Mouse (Mus musculus) midbrain, postnatal 0 days (tissue): ENCODE measurements around the gene Cep95. TPM values are rescaled to one million over a fixed set of nuclear protein-coding genes. Genes with fewer than 3 reads are reported as not detected.
A peak's percentile ranks its signal among the peaks of the same experiment; 100 is the strongest.

ENCODE experiments used
- ATAC-seq: fragments of 200-750 bp; cut with Nextera tagmentation; 2 replicates; pipeline ENCODE4 v1.8.0; 2017; ENCODE audit warnings: moderate number of reproducible peaks, mild to moderate bottlenecking, moderate TSS enrichment, moderate library complexity; ENCODE audit not compliant: low FRiP score
- DNase-seq: peaks from one replicate; pipeline ENCODE4 v3.0.0-alpha.2; 2015; ENCODE audit warnings: low spot score
- H3K27ac ChIP-seq: fragments of 300-500 bp; sonication (generic); 2 replicates; pipeline ENCODE4 v1.5.1; 2014; ENCODE audit warnings: low read depth, mild to moderate bottlenecking, low read length, mixed read lengths
- H3K27me3 ChIP-seq: fragments of 300-500 bp; sonication (generic); 2 replicates; pipeline ENCODE4 v1.6.1; 2014; ENCODE audit warnings: low read length, control low read depth, mixed read lengths; ENCODE audit not compliant: insufficient read depth
- H3K36me3 ChIP-seq: fragments of 300-500 bp; sonication (generic); 2 replicates; pipeline ENCODE4 v1.6.1; 2014; ENCODE audit warnings: low read length, control low read depth, mixed read lengths; ENCODE audit not compliant: insufficient read depth
- H3K4me1 ChIP-seq: fragments of 300-500 bp; sonication (generic); 2 replicates; pipeline ENCODE4 v1.6.1; 2014; ENCODE audit warnings: mild to moderate bottlenecking, control low read depth, antibody characterized with exemption, low read length, mixed read lengths; ENCODE audit not compliant: insufficient read depth
- H3K4me2 ChIP-seq: fragments of 300-500 bp; sonication (generic); 2 replicates; pipeline ENCODE4 v1.6.1; 2014; ENCODE audit warnings: low read depth, mild to moderate bottlenecking, low read length, mixed read lengths; ENCODE audit not compliant: poor library complexity, severe bottlenecking
- H3K4me3 ChIP-seq: fragments of 300-500 bp; sonication (generic); 2 replicates; pipeline ENCODE4 v1.5.1; 2014; ENCODE audit warnings: low read depth, mild to moderate bottlenecking, low read length, moderate library complexity
- H3K9ac ChIP-seq: fragments of 300-500 bp; sonication (generic); replicated peaks from 2 replicates; pipeline ENCODE4 v1.6.1; 2014; ENCODE audit warnings: mild to moderate bottlenecking, low read length, moderate library complexity, mixed read lengths; ENCODE audit not compliant: poor library complexity, severe bottlenecking
- H3K9me3 ChIP-seq: fragments of 300-500 bp; sonication (generic); 2 replicates; pipeline ENCODE4 v1.6.1; 2016; ENCODE audit warnings: low read length, control low read depth
- CTCF ChIP-seq: IDR thresholded peaks from 2 replicates; pipeline ENCODE4 v1.5.1; 2016; ENCODE audit warnings: antibody characterized with exemption, mild to moderate bottlenecking
- WGBS: fragments of 180-500 bp; shearing (Covaris S2); extraction: QIAGEN DNeasy Blood & Tissue Kit; methylation state at CpG from one replicate; pipeline ENCODE4 v1.1.7; 2014; 5-methylcytosine and 5-hydroxymethylcytosine counted together
- microRNA-seq: library from miRNA; unstranded; fragments of <30 nt; microRNA quantifications from one replicate; pipeline ENCODE4, GENCODE M21; 2016; ENCODE audit warnings: borderline number of aligned reads
- polyA plus RNA-seq: library from polyadenylated mRNA; unstranded; fragments of >200 nt; fragmentation: Nextera tagmentation; extraction: Ambion mirVana; gene quantifications from 2 replicates; pipeline ENCODE4 v1.2.1, GENCODE M21; 2015
- total RNA-seq: library from RNA; depleted of rRNA; stranded (reverse); fragments of >200 nt; gene quantifications from 2 replicates; pipeline ENCODE4 v1.2.3, GENCODE M21; 2014; rRNA removed

Cep95 gene
- total and polyA plus RNA-seq, 2 experiments from 2014 or later, result 6.0 to 7.9 TPM

DNA sequence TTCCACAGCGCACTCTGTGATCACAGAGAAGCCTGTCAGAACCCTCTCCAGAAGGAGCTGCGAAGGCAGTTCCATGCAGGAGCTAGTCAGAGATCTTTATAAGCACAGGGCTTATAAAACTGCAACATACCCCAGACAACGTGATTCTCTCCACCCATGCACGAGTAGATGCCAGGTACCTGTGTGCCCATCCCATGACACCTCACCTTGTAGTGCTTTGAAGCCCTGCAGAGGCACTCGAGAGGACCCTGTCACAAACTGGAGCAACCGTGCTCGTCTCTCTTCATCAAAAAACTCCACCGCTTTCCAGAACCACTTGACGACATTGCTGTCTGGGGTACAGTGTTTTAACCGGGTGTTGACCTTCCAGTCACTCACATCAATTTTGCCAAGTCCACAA lies 35.4 kb downstream of the Cep95 start:
- Histone ChIP-seq H3K9me3 (no peaks in the 10 kb centered on the region), H3K27ac (no peak overlapping the region), H3K4me3 (no peak overlapping the region), H3K27me3 (no peaks in the 10 kb centered on the region), H3K9ac (no peak overlapping the region), H3K36me3 (peaks cover 35% of the 10 kb centered on the region), H3K4me1 (no peaks in the 10 kb centered on the region), H3K4me2 (no peak overlapping the region)
- 91% methylated on average over 10 of the region's 10 CpGs for WGBS
- DNase-seq (no peak), ATAC-seq (no peak)
- no peak for TF ChIP-seq CTCF

- TF ChIP-seq CTCF, result no peak
- 93% methylated on average over 7 of the region's 7 CpGs for WGBS
- Histone ChIP-seq H3K27ac (no peak overlapping the region), H3K9me3 (no peaks in the 10 kb centered on the region), H3K36me3 (peaks cover 23% of the 10 kb centered on the region), H3K4me1 (no peaks in the 10 kb centered on the region), H3K4me2 (no peak overlapping the region), H3K27me3 (no peaks in the 10 kb centered on the region), H3K4me3 (no peak overlapping the region), H3K9ac (no peak overlapping the region)
- no peak for DNase-seq
- ATAC-seq, result no peak
Observed at GRCm38 (mm10) chr11:106828079-106828478, 39.0 kb downstream of the Cep95 start.

GRCm38 (mm10) chr11:106842002-106842401 lies 53.0 kb downstream of the Cep95 start:
- Histone ChIP-seq H3K27ac (no peak overlapping the region), H3K27me3 (no peaks in the 10 kb centered on the region), H3K36me3 (peaks cover 19% of the 10 kb centered on the region; the same call in 1 of the 2 replicates), H3K4me1 (no peaks in the 10 kb centered on the region), H3K9me3 (no peaks in the 10 kb centered on the region), H3K4me3 (no peak overlapping the region), H3K4me2 (no peak overlapping the region), H3K9ac (no peak overlapping the region)
- 95% methylated on average over 3 of the region's 3 CpGs for WGBS
- TF ChIP-seq CTCF, result no peak
- no peak for DNase-seq
- ATAC-seq, result no peak

DNA sequence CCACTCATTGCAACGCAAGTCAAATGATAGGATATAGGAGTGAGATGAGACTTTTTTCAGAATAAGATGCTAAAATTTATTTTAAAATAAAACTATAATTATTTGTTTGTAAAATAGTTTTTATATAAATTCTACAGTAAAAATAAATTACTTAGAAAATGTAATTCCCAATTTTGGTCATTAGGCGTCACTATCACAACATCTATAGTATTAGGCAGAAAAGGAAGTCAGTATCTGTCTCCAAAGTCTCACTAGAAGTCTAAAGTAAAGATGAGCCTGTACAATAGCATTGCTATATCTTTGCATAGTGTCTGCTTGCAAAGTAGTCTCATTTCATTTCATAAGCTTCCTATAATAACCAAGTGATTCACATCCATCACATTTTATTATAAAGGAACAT lies 62.4 kb downstream of the Cep95 start:
- no peak overlapping the region for H3K9ac ChIP-seq
- ATAC-seq (no peak), DNase-seq (peak; percentile 39)
- H3K9me3 ChIP-seq, result no peaks in the 10 kb centered on the region
- peaks cover 14% of the 10 kb centered on the region for H3K36me3 ChIP-seq
- H3K4me3 ChIP-seq, result no peak overlapping the region
- no peaks in the 10 kb centered on the region for H3K27me3 ChIP-seq
- no peak overlapping the region for H3K4me2 ChIP-seq
- H3K27ac ChIP-seq, result no peak overlapping the region
- WGBS, result 58% methylated on average over 2 of the region's 2 CpGs
- peak; percentile 69 for TF ChIP-seq CTCF
- H3K4me1 ChIP-seq, result no peaks in the 10 kb centered on the region

Small RNAs within 50 kb of the gene (microRNA-seq; reads per million reads assigned to microRNA genes)
- gene Gm25994 (not detected), gene Mir3064 (12.4 reads per million, percentile 23 among the genes with 10 or more reads in this experiment)

Other genes with a start within 250 kb of the Cep95 start
- gene Tex2, start 175.8 kb upstream of the Cep95 start, total RNA-seq, result 69.5 and 73.3 TPM in 2 replicates
- 33.1 and 36.3 TPM in 2 replicates for gene Tex2, start 175.8 kb upstream of the Cep95 start, polyA plus RNA-seq
- 17.5 and 18.1 TPM in 2 replicates for gene Pecam1, start 38.6 kb upstream of the Cep95 start, total RNA-seq
- gene Pecam1, start 38.6 kb upstream of the Cep95 start, polyA plus RNA-seq, result 9.8 and 11.1 TPM in 2 replicates
- gene Milr1, start 38.0 kb upstream of the Cep95 start, total RNA-seq, result 0.66 TPM in 1 of 2 replicates, not detected in the other
- gene Milr1, start 38.0 kb upstream of the Cep95 start, polyA plus RNA-seq, result 0.37 and 0.82 TPM in 2 replicates
- 6.6 and 9.8 TPM in 2 replicates for gene Polg2, start 9.7 kb upstream of the Cep95 start, total RNA-seq
- gene Polg2, start 9.7 kb upstream of the Cep95 start, polyA plus RNA-seq, result 9.7 and 10.5 TPM in 2 replicates
- gene Ddx5, start 67 bp upstream of the Cep95 start, total RNA-seq, result 408 and 459 TPM in 2 replicates
- gene Ddx5, start 67 bp upstream of the Cep95 start, polyA plus RNA-seq, result 260 and 301 TPM in 2 replicates
- 33.9 and 41.3 TPM in 2 replicates for gene Smurf2, start 131.5 kb downstream of the Cep95 start, total RNA-seq
- gene Smurf2, start 131.5 kb downstream of the Cep95 start, polyA plus RNA-seq, result 7.8 TPM in 2 replicates
- 73.1 and 82.8 TPM in 2 replicates for gene Kpna2, start 210.3 kb downstream of the Cep95 start, total RNA-seq
- gene Kpna2, start 210.3 kb downstream of the Cep95 start, polyA plus RNA-seq, result 92.7 TPM in 2 replicates
- gene 1810010H24Rik, start 236.4 kb downstream of the Cep95 start, total RNA-seq, result 11.0 and 15.6 TPM in 2 replicates
- gene 1810010H24Rik, start 236.4 kb downstream of the Cep95 start, polyA plus RNA-seq, result 10.9 and 11.5 TPM in 2 replicates